Mouse (Mus musculus): ENCODE data around the gene Cpt1b. TPM values are rescaled to one million over a fixed set of nuclear protein-coding genes. Genes with fewer than 3 reads are reported as not detected.
A peak's percentile ranks its signal among the peaks of the same experiment; 100 is the strongest.
"Not testable (repeated sequence)": the region's sequence is repeated elsewhere in the genome, so short reads cannot be mapped to it uniquely, and the experiment has no call there.

The Cpt1b gene
- polyA plus RNA-seq, 1 experiment from 2014 or later: 2.3 TPM

GRCm38 (mm10) chr15:89430771-89431170, 5.1 kb upstream of the Cpt1b start:
- WGBS (ENCODE audit: insufficient replicate concordance): 76% methylated on average over 9 of the region's 9 CpGs
- Histone ChIP-seq H3K4me3 (peak overlapping the region; percentile 84), H3K4me2 (peak overlapping the region; percentile 91), H3K27ac (peak overlapping the region; percentile 100; the same call in 1 of the 2 replicates), H3K4me1 (peaks cover 43% of the 10 kb centered on the region), H3K36me3 (peaks cover 23% of the 10 kb centered on the region)
- not testable (repeated sequence) for ATAC-seq; H3K9ac ChIP-seq; H3K27me3 ChIP-seq (replicated peaks); H3K9me3 ChIP-seq (replicated peaks)

- peaks cover 27% of the 10 kb centered on the region for H3K36me3 ChIP-seq
- ATAC-seq: no peak
- H3K4me2 ChIP-seq: peak overlapping the region; percentile 91
- 33% methylated on average over 6 of the region's 6 CpGs for WGBS (ENCODE audit: insufficient replicate concordance)
- H3K27me3 ChIP-seq (replicated peaks): no peaks in the 10 kb centered on the region
- peak overlapping the region; percentile 84 for H3K4me3 ChIP-seq
- peak overlapping the region; percentile 100 for H3K27ac ChIP-seq
- H3K9me3 ChIP-seq (replicated peaks): no peaks in the 10 kb centered on the region
- H3K9ac ChIP-seq: peak overlapping the region; percentile 88
- peaks cover 48% of the 10 kb centered on the region for H3K4me1 ChIP-seq
These were observed 4.7 kb upstream of the Cpt1b start for GRCm38 (mm10) chr15:89430341-89430740.

- H3K4me1 ChIP-seq: peaks cover 53% of the 10 kb centered on the region
- peak within 1 kb of the TSS; percentile 88 for H3K9ac ChIP-seq
- WGBS (ENCODE audit: insufficient replicate concordance): under 1% methylated on average over 68 of the region's 70 CpGs
- H3K4me2 ChIP-seq: peak within 1 kb of the TSS; percentile 91
- peak; percentile 91 for ATAC-seq
- H3K9me3 ChIP-seq (replicated peaks): no peaks in the 10 kb centered on the region
- H3K27me3 ChIP-seq (replicated peaks): no peaks in the 10 kb centered on the region
- H3K36me3 ChIP-seq: peaks cover 28% of the 10 kb centered on the region
- peak within 1 kb of the TSS; percentile 84 for H3K4me3 ChIP-seq
- peak within 1 kb of the TSS; percentile 100 for H3K27ac ChIP-seq
These were observed 3.9 kb upstream of the Cpt1b start, which contains the start of the genes C730034F03Rik, Gm44502 and Chkb for GRCm38 (mm10) chr15:89429352-89430221. C730034F03Rik (plus strand) TSS chr15:89429589. Gm44502 (minus strand) TSS chr15:89429696. Chkb (minus strand) TSS chr15:89429908.

- Histone ChIP-seq H3K27me3 (replicated peaks) (no peaks in the 10 kb centered on the region), H3K4me1 (peaks cover 47% of the 10 kb centered on the region)
These were observed 3.2 kb upstream of the Cpt1b start for GRCm38 (mm10) chr15:89428821-89429351.

GRCm38 (mm10) chr15:89428136-89428790, 2.6 kb upstream of the Cpt1b start:
- Histone ChIP-seq H3K9me3 (replicated peaks) (no peaks in the 10 kb centered on the region), H3K27ac (0 out of 2 replicates have a peak overlapping the region, but pooled peaks have one; percentile 100), H3K4me2 (peak overlapping the region; percentile 91), H3K4me1 (peaks cover 44% of the 10 kb centered on the region), H3K4me3 (peak overlapping the region; percentile 84), H3K9ac (peak overlapping the region; percentile 88), H3K36me3 (peaks cover 28% of the 10 kb centered on the region), H3K27me3 (replicated peaks) (no peaks in the 10 kb centered on the region)
- no peak for ATAC-seq
- WGBS (ENCODE audit: insufficient replicate concordance): 81% methylated on average over 19 of the region's 19 CpGs

More at GRCm38 (mm10) chr15:89428821-89429351, 3.2 kb upstream of the Cpt1b start:
- Histone ChIP-seq H3K36me3 (peaks cover 28% of the 10 kb centered on the region), H3K9me3 (replicated peaks) (no peaks in the 10 kb centered on the region), H3K4me3 (peak overlapping the region; percentile 84), H3K9ac (peak overlapping the region; percentile 88), H3K27ac (peak overlapping the region; percentile 100), H3K4me2 (peak overlapping the region; percentile 91)
- peak; percentile 27 for ATAC-seq
- WGBS (ENCODE audit: insufficient replicate concordance): 9% methylated on average over 22 of the region's 22 CpGs

GRCm38 (mm10) chr15:89426716-89427115, 1.1 kb upstream of the Cpt1b start:
- no peaks in the 10 kb centered on the region for H3K27me3 ChIP-seq (replicated peaks)
- no peak for ATAC-seq
- peaks cover 28% of the 10 kb centered on the region for H3K36me3 ChIP-seq
- no peak overlapping the region for H3K27ac ChIP-seq
- 85% methylated on average over 10 of the region's 10 CpGs for WGBS (ENCODE audit: insufficient replicate concordance)
- no peak overlapping the region for H3K4me2 ChIP-seq
- H3K9me3 ChIP-seq (replicated peaks): no peaks in the 10 kb centered on the region
- H3K4me1 ChIP-seq: peaks cover 41% of the 10 kb centered on the region
- H3K4me3 ChIP-seq: no peak overlapping the region
- H3K9ac ChIP-seq: no peak overlapping the region

- no peak overlapping the region for H3K27ac ChIP-seq
- no peak overlapping the region for H3K4me3 ChIP-seq
- H3K4me2 ChIP-seq: no peak overlapping the region
- H3K36me3 ChIP-seq: peaks cover 37% of the 10 kb centered on the region
- H3K27me3 ChIP-seq (replicated peaks): no peaks in the 10 kb centered on the region
- no peak overlapping the region for H3K9ac ChIP-seq
- peaks cover 26% of the 10 kb centered on the region for H3K4me1 ChIP-seq
- no peak for ATAC-seq
- WGBS (ENCODE audit: insufficient replicate concordance): 74% methylated on average over 8 of the region's 8 CpGs
- H3K9me3 ChIP-seq (replicated peaks): no peaks in the 10 kb centered on the region
These were observed 1.0 kb downstream of the Cpt1b start for GRCm38 (mm10) chr15:89424621-89425020.

- no peak overlapping the region for H3K4me3 ChIP-seq
- peaks cover 45% of the 10 kb centered on the region for H3K36me3 ChIP-seq
- peaks cover 14% of the 10 kb centered on the region for H3K4me1 ChIP-seq
- no peaks in the 10 kb centered on the region for H3K27me3 ChIP-seq (replicated peaks)
- H3K27ac ChIP-seq: no peak overlapping the region
- ATAC-seq: no peak
- no peak overlapping the region for H3K4me2 ChIP-seq
- WGBS (ENCODE audit: insufficient replicate concordance): 89% methylated on average over 9 of the region's 9 CpGs
- no peaks in the 10 kb centered on the region for H3K9me3 ChIP-seq (replicated peaks)
- H3K9ac ChIP-seq: no peak overlapping the region
These were observed 3.7 kb downstream of the Cpt1b start for GRCm38 (mm10) chr15:89421938-89422337.

- Histone ChIP-seq H3K9me3 (replicated peaks) (no peaks in the 10 kb centered on the region), H3K27me3 (replicated peaks) (no peaks in the 10 kb centered on the region), H3K9ac (no peak overlapping the region), H3K4me1 (no peaks in the 10 kb centered on the region), H3K4me2 (no peak overlapping the region), H3K4me3 (no peak overlapping the region), H3K27ac (no peak overlapping the region), H3K36me3 (peaks cover 29% of the 10 kb centered on the region)
- no peak for ATAC-seq
- WGBS (ENCODE audit: insufficient replicate concordance): 73% methylated on average over 8 of the region's 8 CpGs
These were observed 10.4 kb downstream of the Cpt1b start for GRCm38 (mm10) chr15:89415282-89415681.

- ATAC-seq: peak; percentile 37
- Histone ChIP-seq H3K4me2 (no peak within 1 kb of the TSS), H3K36me3 (no peaks in the 10 kb centered on the region), H3K27ac (no peak within 1 kb of the TSS), H3K4me3 (no peak within 1 kb of the TSS), H3K9ac (no peak within 1 kb of the TSS), H3K9me3 (replicated peaks) (0 out of 2 replicates have a peak, but pooled peaks cover 5% of the 10 kb centered on the region), H3K4me1 (no peaks in the 10 kb centered on the region), H3K27me3 (replicated peaks) (no peaks in the 10 kb centered on the region)
- WGBS (ENCODE audit: insufficient replicate concordance): 71% methylated on average over 24 of the region's 24 CpGs
These were observed 15.5 kb downstream of the Cpt1b start, which contains the start of gene Syce3 for GRCm38 (mm10) chr15:89410118-89410517. Syce3 (minus strand) TSS chr15:89410503.

- H3K9me3 ChIP-seq (replicated peaks): 0 out of 2 replicates have a peak, but pooled peaks cover 5% of the 10 kb centered on the region
- no peaks in the 10 kb centered on the region for H3K4me1 ChIP-seq
- H3K27me3 ChIP-seq (replicated peaks): no peaks in the 10 kb centered on the region
- ATAC-seq: no peak
- no peak overlapping the region for H3K4me2 ChIP-seq
- no peak overlapping the region for H3K9ac ChIP-seq
- H3K27ac ChIP-seq: no peak overlapping the region
- H3K4me3 ChIP-seq: no peak overlapping the region
- H3K36me3 ChIP-seq: no peaks in the 10 kb centered on the region
These were observed 19.0 kb downstream of the Cpt1b start for GRCm38 (mm10) chr15:89406691-89407090.

Measured in liver, embryonic 12.5 days (tissue).